Mouse (Mus musculus) liver, adult (tissue): ENCODE results near the gene Abcb5.

ENCODE experiments used
- GATA4 ChIP-seq: IDR thresholded peaks from 2 replicates; pipeline ENCODE4 v1.6.1; 2014; ENCODE audit warnings: mild to moderate bottlenecking, low read length; ENCODE audit not compliant: insufficient replicate concordance

Abcb5 gene

DNA sequence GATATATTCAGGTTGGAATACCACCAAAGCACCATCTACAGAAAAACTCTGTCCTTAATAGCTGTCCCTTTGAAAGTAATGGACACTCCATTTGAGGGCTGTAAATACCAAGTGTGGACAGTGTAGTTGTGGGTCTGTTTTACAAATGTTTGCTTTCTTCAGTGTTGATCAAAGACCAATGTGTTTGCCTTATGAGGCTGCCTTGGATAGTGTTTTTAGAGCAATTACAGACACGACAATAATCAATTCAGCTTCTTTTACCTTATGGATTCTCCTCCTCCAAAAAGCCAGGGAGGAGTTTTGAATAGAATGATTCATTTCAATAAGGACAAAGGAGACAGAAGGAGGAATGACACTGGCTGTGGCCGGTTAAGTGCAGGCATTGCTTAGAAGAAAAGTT lies 128.0 kb downstream of the Abcb5 start:
- no peak for TF ChIP-seq GATA4

DNA sequence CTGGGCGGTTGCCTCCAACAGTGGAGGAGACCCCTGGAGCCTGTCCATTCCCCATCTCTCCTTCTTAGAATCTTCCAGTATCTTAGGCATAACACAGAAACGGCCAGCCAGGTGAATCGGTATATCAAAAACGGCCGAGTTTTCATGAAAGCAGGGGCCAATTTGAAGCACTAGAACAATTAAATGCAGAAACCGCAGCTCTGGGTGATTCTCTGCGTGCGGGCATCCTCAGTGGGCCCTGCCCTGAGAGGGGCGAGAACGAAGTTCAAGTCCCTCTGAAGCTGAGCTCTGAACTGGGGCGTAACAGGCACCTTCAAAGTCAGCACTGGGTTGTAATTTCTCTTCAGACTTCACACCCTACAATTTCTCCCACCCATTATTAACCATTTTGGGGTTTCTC lies 128.9 kb downstream of the Abcb5 start:
- no peak for TF ChIP-seq GATA4

- TF ChIP-seq GATA4, result no peak
These were observed 129.5 kb downstream of the Abcb5 start for GRCm38 (mm10) chr12:118836411-118837341.

DNA sequence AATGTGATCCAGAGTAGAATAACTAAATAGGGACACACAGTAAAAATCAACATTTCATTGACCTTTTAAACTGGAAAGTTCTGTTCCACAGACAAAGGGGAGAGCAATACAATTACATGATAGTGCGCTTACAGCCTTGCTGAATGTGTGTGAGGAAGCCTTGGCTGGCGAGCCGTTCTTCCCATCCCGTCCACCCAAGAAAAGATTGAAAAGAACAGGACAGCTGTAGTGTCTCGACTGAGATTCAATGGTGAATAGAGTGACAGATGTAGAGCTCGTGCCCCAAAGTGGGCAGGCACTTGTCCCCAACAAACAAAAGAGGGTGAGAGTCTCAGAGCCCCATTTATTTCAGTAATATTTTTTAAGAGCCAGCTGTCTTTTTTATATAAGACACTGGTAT lies 136.3 kb downstream of the Abcb5 start:
- no peak for TF ChIP-seq GATA4
